Mouse (Mus musculus) heart, embryonic 10.5 days (tissue): Measurements from ENCODE around the gene Rassf8. TPM values are rescaled to one million over a fixed set of nuclear protein-coding genes. Genes with fewer than 3 reads are reported as not detected.

Source experiments
- DNase-seq: peaks from one replicate; pipeline ENCODE4 v3.0.0-alpha.2; 2017; ENCODE audit warnings: low spot score
- H3K27ac ChIP-seq: fragments of 300-500 bp; sonication (generic); 2 replicates; pipeline ENCODE4 v1.5.1; 2016; ENCODE audit warnings: mild to moderate bottlenecking
- H3K27me3 ChIP-seq: fragments of 300-500 bp; sonication (generic); 2 replicates; pipeline ENCODE4 v1.6.1; 2016; ENCODE audit warnings: mild to moderate bottlenecking; ENCODE audit not compliant: poor library complexity, insufficient read depth, severe bottlenecking
- H3K36me3 ChIP-seq: fragments of 300-500 bp; sonication (generic); 2 replicates; pipeline ENCODE4 v1.6.1; 2016; ENCODE audit warnings: mild to moderate bottlenecking, moderate library complexity
- H3K4me1 ChIP-seq: fragments of 300-500 bp; sonication (generic); 2 replicates; pipeline ENCODE4 v1.6.1; 2016; ENCODE audit warnings: mild to moderate bottlenecking
- H3K4me3 ChIP-seq: fragments of 300-500 bp; sonication (generic); 2 replicates; pipeline ENCODE4 v1.5.1; 2016; ENCODE audit warnings: mild to moderate bottlenecking, moderate library complexity
- H3K9me3 ChIP-seq: fragments of 300-500 bp; sonication (generic); 2 replicates; pipeline ENCODE4 v1.6.1; 2016; ENCODE audit warnings: mild to moderate bottlenecking, moderate library complexity
- WGBS: fragments of 180-500 bp; shearing (Covaris S2); methylation state at CpG from one replicate; pipeline ENCODE4 v1.1.7; 2016; 5-methylcytosine and 5-hydroxymethylcytosine counted together
- polyA plus RNA-seq: library from polyadenylated mRNA; unstranded; fragments of >200 nt; fragmentation: Nextera tagmentation; extraction: Ambion mirVana; gene quantifications from 2 replicates; pipeline ENCODE4 v1.2.1, GENCODE M21; 2016

Gene Rassf8
- polyA plus RNA-seq, 1 experiment from 2014 or later, result 7.2 TPM

DNA sequence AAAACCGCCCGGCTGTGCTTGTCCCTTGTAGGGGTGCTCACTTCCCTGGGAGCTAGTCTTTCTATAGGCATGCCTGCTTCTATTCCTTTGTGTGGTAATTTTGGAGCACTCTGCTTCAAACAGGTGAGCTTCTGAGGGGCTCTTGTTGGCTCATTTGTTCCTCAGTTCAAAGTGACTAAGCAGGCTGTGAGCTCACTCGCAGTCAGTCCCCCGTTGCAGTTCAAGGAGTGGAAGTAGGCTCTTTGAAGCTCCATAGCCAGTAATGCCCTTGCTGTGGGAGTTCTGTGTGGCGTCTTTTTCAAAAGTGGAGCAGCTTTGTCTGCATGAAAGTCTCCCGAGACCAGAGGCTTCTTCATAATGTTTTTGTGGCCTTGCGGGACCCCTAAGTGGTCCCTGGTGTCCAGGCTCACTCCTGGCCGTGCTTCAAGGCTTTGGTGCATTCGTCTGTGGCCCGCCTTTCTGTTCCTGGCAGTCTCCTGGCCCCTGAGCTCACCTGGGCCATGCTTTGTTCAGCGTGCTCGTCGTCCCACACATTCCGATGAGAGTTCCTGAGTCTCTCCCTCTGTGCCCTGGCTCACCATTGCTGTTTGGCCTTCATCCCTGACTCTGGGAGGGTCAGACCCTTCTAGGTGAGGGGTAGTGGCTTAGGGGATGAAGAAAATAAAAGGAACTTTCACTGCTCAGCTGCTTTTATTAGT, 9.5 kb downstream of the Rassf8 start:
- H3K4me3 ChIP-seq, result no peak overlapping the region
- H3K27ac ChIP-seq, result peak overlapping the region; percentile 42; the same call in 1 of the 2 replicates
- peaks cover 11% of the 10 kb centered on the region; the same call in 1 of the 2 replicates for H3K36me3 ChIP-seq
- 78% methylated on average over 14 of the region's 14 CpGs for WGBS
- H3K27me3 ChIP-seq, result no peaks in the 10 kb centered on the region
- DNase-seq, result no peak
- no peaks in the 10 kb centered on the region for H3K9me3 ChIP-seq
- peaks cover 85% of the 10 kb centered on the region for H3K4me1 ChIP-seq

DNA sequence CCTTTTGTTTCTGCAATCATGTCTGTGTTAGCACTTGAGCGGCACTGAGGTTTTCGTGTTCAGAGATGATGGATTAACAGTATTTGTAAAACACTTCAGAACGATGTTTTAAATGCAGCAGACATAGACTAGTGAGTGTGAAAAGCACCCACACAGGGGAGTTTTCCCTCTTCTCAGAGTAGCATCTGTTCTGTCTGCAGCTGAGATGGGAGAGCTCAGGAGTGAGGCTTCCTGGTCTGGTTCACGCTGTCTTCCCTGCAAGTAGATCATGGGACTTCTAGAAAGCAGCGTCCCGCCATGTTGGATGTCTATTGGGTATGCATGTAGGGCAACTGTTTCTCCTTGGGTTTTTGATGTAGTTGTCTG, 10.1 kb downstream of the Rassf8 start:
- no peaks in the 10 kb centered on the region for H3K9me3 ChIP-seq
- 0 out of 2 replicates have a peak overlapping the region, but pooled peaks have one; percentile 42 for H3K27ac ChIP-seq
- H3K27me3 ChIP-seq, result no peaks in the 10 kb centered on the region
- 0 out of 2 replicates have a peak, but pooled peaks cover 9% of the 10 kb centered on the region for H3K36me3 ChIP-seq
- no peak for DNase-seq
- peaks cover 90% of the 10 kb centered on the region for H3K4me1 ChIP-seq
- no peak overlapping the region for H3K4me3 ChIP-seq
- 91% methylated on average over 6 of the region's 6 CpGs for WGBS

- 78% methylated on average over 3 of the region's 3 CpGs for WGBS
- Histone ChIP-seq H3K4me1 (peaks cover 93% of the 10 kb centered on the region), H3K4me3 (no peak overlapping the region), H3K27me3 (no peaks in the 10 kb centered on the region), H3K9me3 (no peaks in the 10 kb centered on the region), H3K36me3 (0 out of 2 replicates have a peak, but pooled peaks cover 9% of the 10 kb centered on the region), H3K27ac (no peak overlapping the region)
- no peak for DNase-seq
These were observed 10.8 kb downstream of the Rassf8 start for GRCm38 (mm10) chr6:145757346-145757745.

DNA sequence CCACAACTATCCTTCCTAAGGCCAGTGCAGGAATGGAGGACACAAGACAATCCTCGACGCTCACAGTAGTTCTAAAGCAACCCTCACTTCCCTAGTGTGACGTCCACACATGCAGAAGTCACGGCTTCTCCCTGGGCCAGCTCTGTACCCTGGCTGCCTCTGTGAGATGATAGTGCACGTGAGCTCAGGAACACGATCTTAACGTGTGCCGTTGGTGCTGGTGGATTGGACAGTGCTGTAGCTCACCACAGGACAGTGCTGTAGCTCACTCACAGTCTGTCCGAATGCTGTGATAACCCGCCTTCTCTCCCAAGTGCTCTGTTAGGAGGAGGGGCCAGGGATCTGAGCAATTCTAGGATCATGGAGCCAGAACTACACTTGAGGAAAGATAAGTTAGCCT, 12.1 kb downstream of the Rassf8 start:
- H3K4me1 ChIP-seq, result peaks cover 96% of the 10 kb centered on the region
- H3K4me3 ChIP-seq, result 0 out of 2 replicates have a peak overlapping the region, but pooled peaks have one; percentile 16
- WGBS, result 42% methylated on average over 10 of the region's 10 CpGs
- H3K27ac ChIP-seq, result peak overlapping the region; percentile 87
- DNase-seq, result no peak
- 0 out of 2 replicates have a peak, but pooled peaks cover 9% of the 10 kb centered on the region for H3K36me3 ChIP-seq
- H3K9me3 ChIP-seq, result no peaks in the 10 kb centered on the region
- H3K27me3 ChIP-seq, result no peaks in the 10 kb centered on the region

DNA sequence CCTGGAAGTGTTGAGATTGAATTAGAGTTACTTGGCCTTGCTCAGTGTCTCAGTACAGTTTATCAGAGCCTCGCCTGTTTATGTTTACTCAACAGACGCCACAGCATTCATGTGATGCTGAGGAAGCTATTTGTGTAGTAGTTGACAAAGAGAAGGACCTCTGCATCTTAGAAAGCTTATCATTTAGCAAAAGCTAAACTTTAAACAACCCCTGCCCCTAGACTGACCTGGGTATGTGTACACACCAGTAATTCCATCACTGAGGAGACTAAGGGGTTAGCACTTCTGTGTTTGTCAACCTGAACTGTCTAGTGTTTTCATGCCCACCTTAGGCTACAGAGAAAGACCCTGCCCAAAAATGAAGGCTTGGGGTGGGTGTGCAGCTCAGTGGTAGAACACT, 12.9 kb downstream of the Rassf8 start:
- H3K9me3 ChIP-seq, result no peaks in the 10 kb centered on the region
- H3K4me3 ChIP-seq, result no peak overlapping the region
- H3K4me1 ChIP-seq, result peaks cover 96% of the 10 kb centered on the region
- WGBS, result 58% methylated on average over 2 of the region's 2 CpGs
- H3K27me3 ChIP-seq, result no peaks in the 10 kb centered on the region
- 0 out of 2 replicates have a peak, but pooled peaks cover 9% of the 10 kb centered on the region for H3K36me3 ChIP-seq
- no peak for DNase-seq
- H3K27ac ChIP-seq, result peak overlapping the region; percentile 87

- Histone ChIP-seq H3K27me3 (no peaks in the 10 kb centered on the region), H3K4me1 (peaks cover 96% of the 10 kb centered on the region), H3K4me3 (no peak overlapping the region), H3K9me3 (no peaks in the 10 kb centered on the region), H3K36me3 (0 out of 2 replicates have a peak, but pooled peaks cover 3% of the 10 kb centered on the region), H3K27ac (peak overlapping the region; percentile 87)
- WGBS, result 39% methylated on average over 4 of the region's 4 CpGs
- DNase-seq, result peak; percentile 81
These were observed 13.9 kb downstream of the Rassf8 start for GRCm38 (mm10) chr6:145760246-145761016.

DNA sequence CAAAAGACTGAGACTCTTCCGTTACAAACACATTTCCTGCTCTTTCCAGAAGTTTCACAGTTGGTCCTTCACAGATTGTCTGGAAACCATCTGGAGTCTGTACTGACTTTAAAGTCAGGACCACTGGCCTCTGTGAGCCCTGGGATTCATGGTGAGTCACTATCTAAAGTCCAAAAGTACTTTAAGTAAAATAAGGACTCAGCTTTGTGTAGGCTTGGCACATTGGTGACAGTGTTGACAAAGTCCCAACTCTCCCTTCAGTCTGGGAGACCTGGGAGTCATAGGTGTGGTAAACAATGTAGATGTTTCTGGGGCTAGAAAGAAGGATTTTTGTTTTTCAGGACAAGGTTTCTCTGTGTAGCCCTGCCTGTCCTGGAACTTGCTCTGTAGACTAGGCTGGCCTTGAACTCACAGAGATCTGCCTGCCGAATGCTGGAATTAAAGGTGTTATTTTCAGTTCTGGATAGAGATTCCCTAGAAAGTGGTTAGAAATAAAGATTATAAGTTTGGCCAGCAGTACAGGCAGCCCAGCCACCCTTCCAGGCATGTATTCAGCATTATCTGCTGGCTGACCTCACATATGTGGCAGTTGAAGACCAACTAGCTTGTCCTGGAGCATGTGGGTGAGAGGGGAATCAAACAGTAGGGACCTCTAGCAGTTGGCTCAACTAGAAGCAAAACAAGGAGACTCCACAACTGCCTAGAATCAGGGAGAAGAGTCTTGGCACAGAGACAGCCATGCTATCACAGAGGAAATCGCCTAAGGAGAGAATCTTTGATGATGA, 14.8 kb downstream of the Rassf8 start:
- DNase-seq, result no peak
- WGBS, result 77% methylated on average over 3 of the region's 3 CpGs
- peak overlapping the region; percentile 87 for H3K27ac ChIP-seq
- H3K4me1 ChIP-seq, result peaks cover 89% of the 10 kb centered on the region
- H3K9me3 ChIP-seq, result no peaks in the 10 kb centered on the region
- no peaks in the 10 kb centered on the region for H3K27me3 ChIP-seq
- H3K4me3 ChIP-seq, result no peak overlapping the region
- no peaks in the 10 kb centered on the region for H3K36me3 ChIP-seq

DNA sequence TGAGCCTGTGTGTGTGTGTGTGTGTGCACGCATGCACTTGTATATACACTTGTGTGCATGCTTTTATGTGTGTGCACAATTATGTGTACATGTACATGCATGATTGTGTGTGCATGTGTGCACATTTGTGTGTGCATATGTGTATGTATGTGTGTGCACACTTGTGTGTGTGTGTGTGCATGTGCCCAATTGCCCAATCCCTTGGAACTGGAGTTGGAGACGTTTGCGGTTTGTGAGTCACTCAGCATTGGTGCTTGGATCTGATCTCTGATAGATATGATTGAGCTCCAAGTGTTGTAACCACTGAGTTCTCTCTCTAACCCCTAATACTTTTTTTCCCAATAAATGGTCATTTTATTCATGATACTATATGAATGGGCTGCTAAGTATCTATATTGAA, 15.5 kb downstream of the Rassf8 start:
- DNase-seq, result no peak
- H3K4me1 ChIP-seq, result peaks cover 89% of the 10 kb centered on the region
- 85% methylated on average over 3 of the region's 3 CpGs for WGBS

DNA sequence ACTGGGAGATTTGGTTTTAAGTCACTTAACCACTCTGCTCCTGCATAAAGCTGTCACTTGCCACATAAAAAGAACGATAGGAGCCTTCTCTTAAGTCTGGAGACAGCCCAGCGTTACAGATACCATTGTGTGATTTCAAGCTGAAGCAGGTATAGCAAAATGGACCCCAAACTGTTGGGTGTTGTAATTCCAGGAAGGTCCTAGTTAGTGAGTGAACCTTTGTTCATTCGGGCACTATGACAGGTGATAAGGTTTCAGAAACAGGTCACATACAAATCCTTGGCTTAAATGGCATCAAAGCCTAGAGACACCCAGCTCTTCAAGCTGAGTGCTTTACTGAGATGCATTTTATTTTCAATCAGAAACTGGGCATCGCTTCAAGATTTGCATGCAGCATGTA, 16.5 kb downstream of the Rassf8 start:
- WGBS, result 76% methylated on average over 4 of the region's 4 CpGs
- no peaks in the 10 kb centered on the region for H3K9me3 ChIP-seq
- no peaks in the 10 kb centered on the region for H3K27me3 ChIP-seq
- H3K4me3 ChIP-seq, result no peak overlapping the region
- peaks cover 90% of the 10 kb centered on the region for H3K4me1 ChIP-seq
- H3K27ac ChIP-seq, result no peak overlapping the region
- no peak for DNase-seq
- H3K36me3 ChIP-seq, result no peaks in the 10 kb centered on the region

More for the DNA sequence above, 15.5 kb downstream of the Rassf8 start:
- Histone ChIP-seq H3K27me3 (no peaks in the 10 kb centered on the region), H3K4me3 (no peak overlapping the region), H3K36me3 (no peaks in the 10 kb centered on the region), H3K27ac (no peak overlapping the region), H3K9me3 (no peaks in the 10 kb centered on the region)

DNA sequence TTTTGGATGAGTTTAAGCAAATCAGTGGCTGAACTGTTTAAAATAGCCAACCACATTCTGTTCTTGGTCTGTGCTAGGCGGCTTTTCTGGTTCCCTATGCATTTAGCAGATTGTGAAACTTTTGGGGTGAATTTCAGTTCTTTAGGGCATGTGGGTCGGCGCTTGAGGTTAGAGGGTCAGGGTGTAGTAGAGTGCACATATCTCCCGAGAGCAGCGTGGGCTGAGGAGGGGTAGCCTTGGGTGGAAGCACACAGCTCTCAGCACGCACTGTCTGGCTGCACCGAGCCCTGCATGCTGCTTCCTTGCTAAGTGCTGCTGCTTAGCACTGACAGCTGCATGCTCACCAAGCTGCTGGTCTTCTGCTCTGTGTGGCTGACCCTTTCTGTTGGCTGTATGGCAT, 18.5 kb downstream of the Rassf8 start:
- 51% methylated on average over 7 of the region's 7 CpGs for WGBS
- Histone ChIP-seq H3K9me3 (no peaks in the 10 kb centered on the region), H3K4me1 (peaks cover 88% of the 10 kb centered on the region), H3K27ac (peak overlapping the region; percentile 72), H3K36me3 (no peaks in the 10 kb centered on the region), H3K4me3 (no peak overlapping the region), H3K27me3 (no peaks in the 10 kb centered on the region)
- DNase-seq, result no peak

DNA sequence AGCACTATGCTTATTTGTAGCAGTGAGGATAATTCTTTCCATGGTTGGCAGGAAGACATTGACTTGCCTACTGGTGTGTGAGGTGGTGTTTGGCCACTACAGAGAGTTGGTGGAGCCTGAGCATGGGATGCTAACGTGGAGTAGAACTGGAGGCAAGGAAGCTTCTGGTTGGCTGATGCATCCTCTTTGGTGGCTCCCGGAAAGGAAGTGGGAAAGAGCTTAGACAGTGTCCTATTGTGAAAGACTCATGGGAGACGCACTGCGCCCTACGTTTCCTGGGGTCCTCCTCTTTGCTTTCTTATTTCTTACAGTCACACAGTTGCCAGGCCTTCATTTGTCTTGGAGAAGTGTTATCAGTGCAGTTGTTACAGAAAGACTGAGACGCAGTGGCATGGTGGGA, 20.4 kb downstream of the Rassf8 start:
- H3K36me3 ChIP-seq, result no peaks in the 10 kb centered on the region
- peak overlapping the region; percentile 59; the same call in 1 of the 2 replicates for H3K27ac ChIP-seq
- DNase-seq, result no peak
- no peaks in the 10 kb centered on the region for H3K27me3 ChIP-seq
- H3K4me3 ChIP-seq, result no peak overlapping the region
- 78% methylated on average over 6 of the region's 6 CpGs for WGBS
- H3K4me1 ChIP-seq, result peaks cover 84% of the 10 kb centered on the region
- H3K9me3 ChIP-seq, result no peaks in the 10 kb centered on the region

GRCm38 (mm10) chr6:145767637-145768036, 21.1 kb downstream of the Rassf8 start:
- no peak for DNase-seq
- Histone ChIP-seq H3K27me3 (no peaks in the 10 kb centered on the region), H3K36me3 (no peaks in the 10 kb centered on the region), H3K27ac (peak overlapping the region; percentile 89), H3K9me3 (no peaks in the 10 kb centered on the region), H3K4me3 (no peak overlapping the region), H3K4me1 (peaks cover 80% of the 10 kb centered on the region)
- 83% methylated on average over 5 of the region's 5 CpGs for WGBS
